Mouse (Mus musculus): ENCODE measurements around the gene Rem1.

GRCm38 (mm10) chr2:152628066-152628465, 1.3 kb downstream of the Rem1 start:
- TF ChIP-seq CTCF (IDR thresholded peaks at IDR 0.05; ENCODE audit: low read depth, low read length) (no peak), POLR2A (IDR thresholded peaks at IDR 0.05; ENCODE audit: borderline replicate concordance, low read depth, low read length) (no peak)
